Mouse (Mus musculus) small intestine, adult 2 months (tissue): ENCODE data around the gene Kcnip1. TPM values are rescaled to one million over a fixed set of nuclear protein-coding genes. Genes with fewer than 3 reads are reported as not detected.

ENCODE experiments used
- H3K27ac ChIP-seq: fragments of 200-500 bp; 2 replicates; pipeline ENCODE4 v1.5.1; 2012; ENCODE audit warnings: low read depth, low read length, control low read depth, inconsistent platforms; ENCODE audit not compliant: insufficient read depth
- H3K27me3 ChIP-seq: fragments of 200-500 bp; 2 replicates; pipeline ENCODE4 v1.6.1; 2012; ENCODE audit warnings: mild to moderate bottlenecking, moderate library complexity, low read length, inconsistent platforms; ENCODE audit not compliant: control insufficient read depth, insufficient read depth
- H3K36me3 ChIP-seq: fragments of 200-500 bp; 2 replicates; pipeline ENCODE4 v1.6.1; 2012; ENCODE audit warnings: mild to moderate bottlenecking, low read length, control low read depth, inconsistent platforms; ENCODE audit not compliant: control insufficient read depth, insufficient read depth
- H3K4me1 ChIP-seq: fragments of 200-500 bp; 2 replicates; pipeline ENCODE4 v1.6.1; 2012; ENCODE audit warnings: low read length, inconsistent platforms, mixed read lengths; ENCODE audit not compliant: control insufficient read depth, insufficient read depth, insufficient read length
- H3K4me3 ChIP-seq: fragments of 200-500 bp; 2 replicates; pipeline ENCODE4 v1.5.1; 2012; ENCODE audit warnings: low read depth, mild to moderate bottlenecking, control low read depth, inconsistent platforms, low read length, moderate library complexity
- CTCF ChIP-seq: fragments of 200-500 bp; IDR thresholded peaks from 2 replicates; pipeline ENCODE4 v1.5.1; 2012; ENCODE audit warnings: low read depth, mild to moderate bottlenecking, control low read depth, inconsistent platforms, low read length, moderate library complexity, mixed read lengths; ENCODE audit not compliant: insufficient replicate concordance, insufficient read length; ENCODE audit errors: extremely low read depth
- POLR2A ChIP-seq: fragments of 200-500 bp; IDR thresholded peaks from 2 replicates; pipeline ENCODE4 v1.6.1; 2012; ENCODE audit warnings: low read depth, mild to moderate bottlenecking, control low read depth, inconsistent platforms, low read length, moderate library complexity
- WGBS: fragments of 180-500 bp; shearing (Covaris S2); methylation state at CpG from one replicate; pipeline ENCODE4 v1.1.7; 2018; 5-methylcytosine and 5-hydroxymethylcytosine counted together
- polyA plus RNA-seq: library from polyadenylated mRNA; depleted of rRNA; stranded (reverse); fragments of >200 nt; gene quantifications from 2 replicates; pipeline ENCODE4 v1.2.3, GENCODE M21; 2012

Gene Kcnip1
- polyA plus RNA-seq, 1 experiment = 0.08 TPM

- H3K4me3 ChIP-seq = no peak overlapping the region
- no peak overlapping the region for H3K27ac ChIP-seq
- no peaks in the 10 kb centered on the region for H3K27me3 ChIP-seq
- H3K4me1 ChIP-seq = peaks cover 1% of the 10 kb centered on the region; the same call in 1 of the 2 replicates
- H3K36me3 ChIP-seq = no peaks in the 10 kb centered on the region
- TF ChIP-seq CTCF (no peak), POLR2A (no peak)
- 57% methylated on average over 6 of the region's 6 CpGs for WGBS
These were observed 65.6 kb downstream of the Kcnip1 start for GRCm38 (mm10) chr11:33927321-33927720.

- no peak for TF ChIP-seq POLR2A
- TF ChIP-seq CTCF = no peak
- H3K4me3 ChIP-seq = no peak overlapping the region
- no peaks in the 10 kb centered on the region for H3K27me3 ChIP-seq
- H3K27ac ChIP-seq = no peak overlapping the region
- H3K4me1 ChIP-seq = no peaks in the 10 kb centered on the region
- WGBS = 21% methylated on average over 2 of the region's 2 CpGs
- no peaks in the 10 kb centered on the region for H3K36me3 ChIP-seq
These were observed 66.4 kb downstream of the Kcnip1 start for GRCm38 (mm10) chr11:33926551-33926950.

- no peaks in the 10 kb centered on the region for H3K4me1 ChIP-seq
These were observed 67.2 kb downstream of the Kcnip1 start for GRCm38 (mm10) chr11:33925778-33926177.

GRCm38 (mm10) chr11:33923031-33923430 is 69.9 kb downstream of the Kcnip1 start:
- H3K27me3 ChIP-seq = no peaks in the 10 kb centered on the region
- TF ChIP-seq CTCF = no peak
- no peak for TF ChIP-seq POLR2A
- H3K4me1 ChIP-seq = no peaks in the 10 kb centered on the region
- H3K4me3 ChIP-seq = no peak overlapping the region
- H3K36me3 ChIP-seq = no peaks in the 10 kb centered on the region
- no peak overlapping the region for H3K27ac ChIP-seq
- 63% methylated on average over 3 of the region's 3 CpGs for WGBS

More at GRCm38 (mm10) chr11:33925778-33926177, 67.2 kb downstream of the Kcnip1 start:
- Histone ChIP-seq H3K4me3 (no peak overlapping the region), H3K36me3 (no peaks in the 10 kb centered on the region), H3K27ac (no peak overlapping the region), H3K27me3 (no peaks in the 10 kb centered on the region)
- no peak for TF ChIP-seq POLR2A
- no peak for TF ChIP-seq CTCF
- 43% methylated on average over 8 of the region's 8 CpGs for WGBS

GRCm38 (mm10) chr11:33921451-33921850 is 71.5 kb downstream of the Kcnip1 start:
- 77% methylated on average over 13 of the region's 13 CpGs for WGBS
- Histone ChIP-seq H3K27ac (no peak overlapping the region), H3K27me3 (no peaks in the 10 kb centered on the region), H3K36me3 (no peaks in the 10 kb centered on the region), H3K4me3 (no peak overlapping the region), H3K4me1 (no peaks in the 10 kb centered on the region)
- no peak for TF ChIP-seq CTCF
- no peak for TF ChIP-seq POLR2A

- no peaks in the 10 kb centered on the region for H3K4me1 ChIP-seq
- H3K4me3 ChIP-seq = no peak overlapping the region
- WGBS = 71% methylated on average over 7 of the region's 7 CpGs
- H3K27ac ChIP-seq = no peak overlapping the region
- no peaks in the 10 kb centered on the region for H3K27me3 ChIP-seq
- no peaks in the 10 kb centered on the region for H3K36me3 ChIP-seq
- TF ChIP-seq CTCF (no peak), POLR2A (no peak)
These were observed 73.1 kb downstream of the Kcnip1 start for GRCm38 (mm10) chr11:33919826-33920225.

- Histone ChIP-seq H3K4me1 (no peaks in the 10 kb centered on the region), H3K27ac (no peak overlapping the region), H3K27me3 (no peaks in the 10 kb centered on the region), H3K4me3 (no peak overlapping the region), H3K36me3 (no peaks in the 10 kb centered on the region)
- TF ChIP-seq POLR2A (no peak), CTCF (no peak)
- 36% methylated on average over 2 of the region's 2 CpGs for WGBS
These were observed 74.5 kb downstream of the Kcnip1 start for GRCm38 (mm10) chr11:33918424-33918823.
